Mouse (Mus musculus): ENCODE results near the gene Frzb. TPM values are rescaled to one million over a fixed set of nuclear protein-coding genes. Genes with fewer than 3 reads are reported as not detected.
A peak's percentile ranks its signal among the peaks of the same experiment; 100 is the strongest.

Frzb gene
- polyA plus RNA-seq, 1 experiment from 2014 or later: 2.2 TPM

GRCm38 (mm10) chr2:80434783-80435572, 12.4 kb downstream of the Frzb start:
- 84% methylated on average over 11 of the region's 11 CpGs for WGBS
- H3K27ac ChIP-seq (ENCODE audit: low read length): no peak overlapping the region
- ATAC-seq: no peak
- no peaks in the 10 kb centered on the region for H3K4me1 ChIP-seq (ENCODE audit: control insufficient read depth, insufficient read depth, low read length)
- no peaks in the 10 kb centered on the region for H3K36me3 ChIP-seq (ENCODE audit: control insufficient read depth, insufficient read depth, low read length)
- H3K4me3 ChIP-seq (ENCODE audit: low read depth, low read length): no peak overlapping the region
- H3K27me3 ChIP-seq (ENCODE audit: control insufficient read depth, insufficient read depth, low read depth, low read length): no peaks in the 10 kb centered on the region
- H3K4me2 ChIP-seq (ENCODE audit: low read length): no peak overlapping the region
- no peaks in the 10 kb centered on the region for H3K9me3 ChIP-seq (replicated peaks; ENCODE audit: control insufficient read depth, low read length, poor library complexity, severe bottlenecking)
- no peak overlapping the region for H3K9ac ChIP-seq (ENCODE audit: low read depth, low read length)

- Histone ChIP-seq H3K4me3 (ENCODE audit: low read depth, low read length) (no peak overlapping the region), H3K36me3 (ENCODE audit: control insufficient read depth, insufficient read depth, low read length) (no peaks in the 10 kb centered on the region), H3K9me3 (replicated peaks; ENCODE audit: control insufficient read depth, low read length, poor library complexity, severe bottlenecking) (no peaks in the 10 kb centered on the region), H3K4me1 (ENCODE audit: control insufficient read depth, insufficient read depth, low read length) (no peaks in the 10 kb centered on the region), H3K9ac (ENCODE audit: low read depth, low read length) (no peak overlapping the region), H3K4me2 (ENCODE audit: low read length) (no peak overlapping the region), H3K27me3 (ENCODE audit: control insufficient read depth, insufficient read depth, low read depth, low read length) (no peaks in the 10 kb centered on the region), H3K27ac (ENCODE audit: low read length) (no peak overlapping the region)
- no peak for ATAC-seq
- WGBS: 96% methylated on average over 6 of the region's 6 CpGs
Measured at GRCm38 (mm10) chr2:80433254-80433876, 14.1 kb downstream of the Frzb start.

GRCm38 (mm10) chr2:80430357-80431053, 16.9 kb downstream of the Frzb start:
- no peak for ATAC-seq
- H3K4me2 ChIP-seq (ENCODE audit: low read length): no peak overlapping the region
- 56% methylated on average over 1 of the region's 1 CpGs for WGBS
- no peaks in the 10 kb centered on the region for H3K4me1 ChIP-seq (ENCODE audit: control insufficient read depth, insufficient read depth, low read length)
- no peaks in the 10 kb centered on the region for H3K27me3 ChIP-seq (ENCODE audit: control insufficient read depth, insufficient read depth, low read depth, low read length)
- H3K27ac ChIP-seq (ENCODE audit: low read length): no peak overlapping the region
- H3K4me3 ChIP-seq (ENCODE audit: low read depth, low read length): no peak overlapping the region
- H3K9ac ChIP-seq (ENCODE audit: low read depth, low read length): no peak overlapping the region
- H3K9me3 ChIP-seq (replicated peaks; ENCODE audit: control insufficient read depth, low read length, poor library complexity, severe bottlenecking): no peaks in the 10 kb centered on the region
- no peaks in the 10 kb centered on the region for H3K36me3 ChIP-seq (ENCODE audit: control insufficient read depth, insufficient read depth, low read length)

- Histone ChIP-seq H3K9ac (ENCODE audit: low read depth, low read length) (no peak overlapping the region), H3K36me3 (ENCODE audit: control insufficient read depth, insufficient read depth, low read length) (no peaks in the 10 kb centered on the region), H3K4me3 (ENCODE audit: low read depth, low read length) (no peak overlapping the region), H3K27ac (ENCODE audit: low read length) (no peak overlapping the region), H3K27me3 (ENCODE audit: control insufficient read depth, insufficient read depth, low read depth, low read length) (no peaks in the 10 kb centered on the region), H3K4me1 (ENCODE audit: control insufficient read depth, insufficient read depth, low read length) (no peaks in the 10 kb centered on the region), H3K4me2 (ENCODE audit: low read length) (no peak overlapping the region), H3K9me3 (replicated peaks; ENCODE audit: control insufficient read depth, low read length, poor library complexity, severe bottlenecking) (no peaks in the 10 kb centered on the region)
- WGBS: 92% methylated on average over 5 of the region's 5 CpGs
- no peak for ATAC-seq
Measured at GRCm38 (mm10) chr2:80423116-80423515, 24.3 kb downstream of the Frzb start.

GRCm38 (mm10) chr2:80421990-80422389, 25.4 kb downstream of the Frzb start:
- Histone ChIP-seq H3K27ac (ENCODE audit: low read length) (no peak overlapping the region), H3K27me3 (ENCODE audit: control insufficient read depth, insufficient read depth, low read depth, low read length) (no peaks in the 10 kb centered on the region), H3K36me3 (ENCODE audit: control insufficient read depth, insufficient read depth, low read length) (no peaks in the 10 kb centered on the region), H3K4me2 (ENCODE audit: low read length) (no peak overlapping the region), H3K9me3 (replicated peaks; ENCODE audit: control insufficient read depth, low read length, poor library complexity, severe bottlenecking) (no peaks in the 10 kb centered on the region), H3K4me3 (ENCODE audit: low read depth, low read length) (no peak overlapping the region), H3K4me1 (ENCODE audit: control insufficient read depth, insufficient read depth, low read length) (no peaks in the 10 kb centered on the region), H3K9ac (ENCODE audit: low read depth, low read length) (no peak overlapping the region)
- ATAC-seq: no peak
- 59% methylated on average over 1 of the region's 1 CpGs for WGBS

- Histone ChIP-seq H3K36me3 (ENCODE audit: control insufficient read depth, insufficient read depth, low read length) (no peaks in the 10 kb centered on the region), H3K4me2 (ENCODE audit: low read length) (no peak overlapping the region), H3K9me3 (replicated peaks; ENCODE audit: control insufficient read depth, low read length, poor library complexity, severe bottlenecking) (no peaks in the 10 kb centered on the region), H3K9ac (ENCODE audit: low read depth, low read length) (no peak overlapping the region), H3K4me3 (ENCODE audit: low read depth, low read length) (no peak overlapping the region), H3K27me3 (ENCODE audit: control insufficient read depth, insufficient read depth, low read depth, low read length) (no peaks in the 10 kb centered on the region), H3K4me1 (ENCODE audit: control insufficient read depth, insufficient read depth, low read length) (no peaks in the 10 kb centered on the region), H3K27ac (ENCODE audit: low read length) (no peak overlapping the region)
- ATAC-seq: no peak
- 85% methylated on average over 6 of the region's 6 CpGs for WGBS
Measured at GRCm38 (mm10) chr2:80416286-80416685, 31.1 kb downstream of the Frzb start.

GRCm38 (mm10) chr2:80414387-80414786, 33.0 kb downstream of the Frzb start:
- H3K27ac ChIP-seq (ENCODE audit: low read length): no peak overlapping the region
- WGBS: 90% methylated on average over 3 of the region's 3 CpGs
- no peak overlapping the region for H3K4me2 ChIP-seq (ENCODE audit: low read length)
- no peak overlapping the region for H3K4me3 ChIP-seq (ENCODE audit: low read depth, low read length)
- H3K4me1 ChIP-seq (ENCODE audit: control insufficient read depth, insufficient read depth, low read length): no peaks in the 10 kb centered on the region
- no peak overlapping the region for H3K9ac ChIP-seq (ENCODE audit: low read depth, low read length)
- ATAC-seq: no peak
- no peaks in the 10 kb centered on the region for H3K36me3 ChIP-seq (ENCODE audit: control insufficient read depth, insufficient read depth, low read length)
- H3K9me3 ChIP-seq (replicated peaks; ENCODE audit: control insufficient read depth, low read length, poor library complexity, severe bottlenecking): no peaks in the 10 kb centered on the region
- no peaks in the 10 kb centered on the region for H3K27me3 ChIP-seq (ENCODE audit: control insufficient read depth, insufficient read depth, low read depth, low read length)

- WGBS: 71% methylated on average over 18 of the region's 18 CpGs
- H3K4me1 ChIP-seq (ENCODE audit: control insufficient read depth, insufficient read depth, low read length): no peaks in the 10 kb centered on the region
- no peak overlapping the region for H3K27ac ChIP-seq (ENCODE audit: low read length)
- no peaks in the 10 kb centered on the region for H3K27me3 ChIP-seq (ENCODE audit: control insufficient read depth, insufficient read depth, low read depth, low read length)
- H3K9me3 ChIP-seq (replicated peaks; ENCODE audit: control insufficient read depth, low read length, poor library complexity, severe bottlenecking): no peaks in the 10 kb centered on the region
- peak overlapping the region; percentile 17; the same call in 1 of the 2 replicates for H3K4me2 ChIP-seq (ENCODE audit: low read length)
- no peak overlapping the region for H3K9ac ChIP-seq (ENCODE audit: low read depth, low read length)
- no peaks in the 10 kb centered on the region for H3K36me3 ChIP-seq (ENCODE audit: control insufficient read depth, insufficient read depth, low read length)
- 0 out of 2 replicates have a peak overlapping the region, but pooled peaks have one; percentile 5 for H3K4me3 ChIP-seq (ENCODE audit: low read depth, low read length)
- no peak for ATAC-seq
Measured at GRCm38 (mm10) chr2:80413124-80413523, 34.3 kb downstream of the Frzb start.
